Mouse (Mus musculus) testis, adult 2 months (tissue): ENCODE data around the gene Gpatch2.

Experiments used
- CTCF ChIP-seq: fragments of 200-500 bp; IDR thresholded peaks from 2 replicates; pipeline ENCODE4 v1.5.1; 2012; ENCODE audit warnings: low read depth, mild to moderate bottlenecking, inconsistent platforms, low read length, moderate library complexity; ENCODE audit not compliant: control insufficient read depth, insufficient read depth, insufficient replicate concordance
- POLR2A ChIP-seq: fragments of 200-500 bp; IDR thresholded peaks from 2 replicates; pipeline ENCODE4 v1.6.1; 2012; ENCODE audit warnings: low read depth, mild to moderate bottlenecking, inconsistent platforms, low read length, moderate library complexity; ENCODE audit not compliant: control insufficient read depth

GRCm38 (mm10) chr1:187226328-187227025, 11.2 kb downstream of the Gpatch2 start:
- TF ChIP-seq CTCF (no peak), POLR2A (no peak)
